Mouse (Mus musculus): Measurements from ENCODE around the gene Ctdspl.

DNA sequence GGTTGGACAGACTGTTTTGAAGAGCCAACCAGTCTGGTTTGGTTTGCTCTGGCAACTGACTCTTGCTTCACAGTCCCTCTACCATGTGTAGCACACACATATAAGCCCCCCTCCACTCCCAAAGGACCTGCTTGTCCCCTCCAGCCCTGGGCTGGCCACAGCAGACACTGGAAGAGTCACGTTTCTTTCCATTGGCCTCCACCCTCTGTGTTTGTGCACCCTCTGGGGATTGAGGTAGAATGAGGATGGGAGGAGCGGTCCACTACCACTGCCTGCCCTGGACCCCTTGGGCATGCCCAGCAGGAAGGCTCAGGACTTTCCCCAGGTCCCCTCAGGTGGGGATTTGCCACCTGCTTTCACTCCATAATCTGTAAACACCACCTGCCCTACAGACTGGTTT lies 1.8 kb downstream of the Ctdspl start:
- TF ChIP-seq POLR2A (IDR thresholded peaks at IDR 0.05; ENCODE audit: borderline replicate concordance, control insufficient read depth, low read depth, low read length) (no peak), CTCF (IDR thresholded peaks at IDR 0.05; ENCODE audit: control insufficient read depth, insufficient read depth, low read length) (no peak)
